Mouse (Mus musculus): Measurements from ENCODE around the gene Tubg1.

Gene Tubg1

DNA sequence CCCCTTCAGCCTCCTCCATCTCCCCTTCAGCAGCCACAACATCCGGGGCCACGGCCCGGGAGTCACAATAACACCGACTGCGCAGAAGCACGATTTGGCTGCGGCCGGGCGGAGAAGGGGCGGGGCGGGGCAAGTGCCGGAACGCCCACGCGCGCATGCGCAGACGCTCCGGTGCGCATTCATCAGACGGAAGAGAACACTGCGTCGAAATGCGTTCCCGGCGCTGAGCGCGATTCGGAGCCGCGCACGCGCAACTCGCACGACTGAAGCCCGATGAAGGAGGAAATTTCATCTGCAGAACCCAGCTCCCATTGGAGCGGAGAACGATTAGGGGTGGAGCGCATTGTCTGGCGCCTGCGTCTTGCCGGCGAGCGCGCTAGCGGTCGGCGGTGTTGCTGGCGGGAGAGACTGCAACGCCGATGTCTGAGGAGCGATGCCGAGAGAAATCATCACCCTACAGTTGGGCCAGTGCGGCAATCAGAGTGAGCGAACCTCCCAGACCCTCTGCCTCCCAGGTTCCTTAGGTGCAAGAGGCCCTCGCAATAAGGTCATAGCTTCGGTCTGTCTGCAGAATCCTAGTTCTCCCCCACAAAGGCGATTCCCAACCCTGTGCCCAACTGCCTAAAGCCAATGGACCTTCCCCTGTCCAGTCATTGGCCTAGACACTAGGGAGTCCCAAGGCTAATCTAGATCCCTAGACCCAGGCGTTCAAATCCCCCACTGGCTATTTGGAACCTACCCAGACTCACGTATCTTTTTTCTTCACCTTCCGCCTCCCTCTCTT, at the start of gene Tubg1, which contains the start of gene Retreg3:
Gene Tubg1 (plus strand): TSS at position 178 of the 784 bp plus-strand sequence.
Gene Retreg3 (minus strand): TSS at position 133 of the 784 bp plus-strand sequence.
- DNase-seq (ENCODE audit: low read depth in 2 of 2, low spot score in 2 of 2): peak; percentile 99

DNA sequence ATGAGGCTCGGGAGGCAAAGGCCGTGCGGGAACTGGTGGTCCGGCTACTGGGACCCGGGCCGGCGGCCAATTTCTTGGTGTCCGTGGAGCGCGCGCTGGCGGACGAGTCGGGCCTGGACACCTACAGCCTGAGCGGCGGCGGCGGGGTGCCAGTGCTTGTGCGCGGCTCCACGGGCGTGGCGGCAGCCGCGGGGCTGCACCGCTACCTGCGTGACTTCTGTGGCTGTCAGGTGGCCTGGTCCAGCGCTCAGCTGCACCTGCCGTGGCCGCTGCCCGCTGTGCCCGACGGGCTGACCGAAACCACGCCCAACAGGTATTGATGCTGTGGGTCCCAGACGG, 49.6 kb upstream of the Tubg1 start:
- DNase-seq (ENCODE audit: low read depth in 2 of 2, low spot score in 2 of 2): no peak

DNA sequence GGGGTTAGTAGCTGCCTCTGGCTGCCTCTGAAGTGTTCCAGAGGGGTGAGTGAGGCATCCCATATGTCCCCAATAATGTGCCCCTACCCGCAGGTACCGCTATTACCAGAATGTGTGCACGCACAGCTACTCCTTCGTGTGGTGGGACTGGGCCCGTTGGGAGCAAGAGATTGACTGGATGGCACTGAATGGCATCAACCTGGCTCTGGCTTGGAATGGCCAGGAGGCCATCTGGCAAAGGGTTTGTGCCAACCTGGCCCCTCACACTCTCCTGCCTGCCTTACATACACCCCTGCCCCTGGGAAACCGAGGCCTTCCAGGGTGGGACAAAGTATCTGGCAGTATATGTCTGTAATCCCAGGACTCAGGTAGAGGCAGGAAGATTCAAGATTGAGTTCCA, 48.8 kb upstream of the Tubg1 start:
- no peak for DNase-seq (ENCODE audit: low read depth in 2 of 2, low spot score in 2 of 2)

DNA sequence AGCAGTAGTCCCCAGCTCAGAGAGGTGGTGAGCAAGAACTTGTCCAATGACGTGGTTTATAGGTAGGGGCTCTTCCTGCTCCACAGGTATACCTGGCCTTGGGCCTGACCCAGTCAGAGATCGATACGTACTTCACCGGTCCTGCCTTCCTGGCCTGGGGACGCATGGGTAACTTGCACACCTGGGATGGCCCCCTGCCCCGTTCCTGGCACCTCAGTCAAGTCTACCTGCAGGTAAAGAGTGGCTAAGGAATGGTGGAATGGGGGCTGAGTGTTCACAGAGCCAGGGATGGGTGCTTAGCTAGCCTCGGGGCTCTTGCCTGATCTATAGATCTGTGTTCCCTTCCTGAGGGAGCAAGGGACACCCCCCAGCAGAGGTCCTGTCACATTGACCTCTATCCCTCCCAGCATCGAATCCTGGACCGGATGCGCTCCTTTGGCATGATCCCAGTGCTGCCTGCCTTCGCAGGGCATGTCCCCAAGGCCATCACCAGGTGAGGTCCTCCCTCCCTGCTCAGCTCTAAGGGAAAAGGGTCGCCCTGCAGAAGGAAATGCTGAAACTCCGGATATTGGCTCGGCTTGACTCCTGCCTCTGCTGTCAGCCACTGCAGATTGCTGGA, 47.8 kb upstream of the Tubg1 start:
- DNase-seq (ENCODE audit: low read depth in 2 of 2, low spot score in 2 of 2): no peak

DNA sequence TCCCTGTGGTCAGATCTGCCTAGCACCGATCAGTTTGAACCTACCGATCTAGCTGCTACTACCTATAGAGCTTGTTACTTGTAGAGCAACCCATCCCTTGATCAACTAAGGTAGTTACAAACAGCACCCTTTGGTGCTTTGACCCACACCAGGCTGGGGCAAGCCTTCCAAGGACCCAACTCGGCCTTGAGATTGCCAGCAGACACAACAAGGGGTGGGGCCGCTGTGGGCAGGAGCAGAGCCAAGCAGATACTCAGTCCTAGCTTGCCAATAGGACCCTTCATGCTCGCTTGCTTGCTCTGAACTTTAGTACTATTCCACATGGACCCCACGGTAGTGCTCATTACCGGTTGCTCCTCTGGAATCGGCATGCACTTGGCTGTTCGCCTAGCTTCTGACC, 41.6 kb upstream of the Tubg1 start, which contains the start of gene Hsd17b1:
Gene Hsd17b1 (plus strand): TSS at position 291 of the 400 bp plus-strand sequence.
- no peak for DNase-seq (ENCODE audit: low read depth in 2 of 2, low spot score in 2 of 2)

DNA sequence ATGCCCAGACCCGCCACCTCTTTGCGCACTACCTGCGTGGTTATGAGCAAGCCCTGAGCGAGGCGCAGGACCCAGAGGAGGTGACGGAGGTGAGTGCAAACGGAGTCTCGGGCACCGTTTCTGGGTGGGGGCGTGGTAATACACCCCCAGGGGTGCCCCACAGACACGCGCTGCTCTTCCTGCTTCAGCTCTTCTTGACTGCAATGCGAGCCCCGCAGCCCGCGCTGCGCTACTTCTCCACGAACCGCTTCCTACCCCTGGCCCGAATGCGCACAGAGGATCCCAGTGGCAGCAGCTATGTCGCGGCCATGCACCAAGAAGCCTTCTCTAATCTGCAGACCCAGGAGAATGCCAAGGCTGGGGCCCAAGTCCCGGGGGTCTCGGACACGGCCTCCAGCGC, 40.0 kb upstream of the Tubg1 start:
- DNase-seq (ENCODE audit: low read depth in 2 of 2, low spot score in 2 of 2): no peak

DNA sequence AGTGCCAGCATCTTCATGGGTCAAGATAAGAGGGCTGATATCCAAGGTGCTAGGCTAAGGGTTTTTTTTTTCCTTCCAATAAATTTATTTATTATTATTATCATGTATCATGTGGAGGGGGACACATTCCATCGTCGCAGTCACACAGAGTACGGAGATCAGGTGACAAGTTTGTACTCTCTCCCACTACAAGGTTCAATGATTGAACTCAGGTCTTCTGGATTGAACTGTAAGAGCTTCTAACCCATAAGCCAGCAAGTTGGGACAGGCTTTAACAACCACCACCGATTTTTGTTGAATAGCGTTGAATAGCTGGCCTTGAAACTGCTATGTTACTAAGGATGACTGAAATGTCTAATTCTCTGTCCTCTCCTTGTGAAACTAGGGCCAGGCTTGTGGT, 39.3 kb upstream of the Tubg1 start:
- no peak for DNase-seq (ENCODE audit: low read depth in 2 of 2, low spot score in 2 of 2)

DNA sequence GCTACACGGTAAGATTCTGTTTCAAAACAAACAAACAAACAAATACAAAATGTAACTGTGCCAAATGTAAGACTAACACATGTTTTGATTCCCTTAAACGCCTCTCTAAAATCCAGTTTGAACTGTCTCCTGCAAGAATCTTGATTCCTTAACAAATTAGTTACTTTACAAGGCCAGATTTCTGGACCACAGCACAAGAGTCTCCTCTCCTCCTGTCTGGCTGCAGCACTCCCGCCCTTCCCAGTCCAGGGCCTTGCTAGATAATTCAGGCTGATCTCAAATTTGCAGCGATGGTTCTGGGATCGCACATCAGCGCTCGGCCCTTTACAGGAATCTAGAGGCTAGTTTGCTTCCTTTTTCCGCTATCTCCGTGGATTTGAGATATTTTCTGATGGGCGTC, 38.1 kb upstream of the Tubg1 start:
- DNase-seq (ENCODE audit: low read depth in 2 of 2, low spot score in 2 of 2): no peak

DNA sequence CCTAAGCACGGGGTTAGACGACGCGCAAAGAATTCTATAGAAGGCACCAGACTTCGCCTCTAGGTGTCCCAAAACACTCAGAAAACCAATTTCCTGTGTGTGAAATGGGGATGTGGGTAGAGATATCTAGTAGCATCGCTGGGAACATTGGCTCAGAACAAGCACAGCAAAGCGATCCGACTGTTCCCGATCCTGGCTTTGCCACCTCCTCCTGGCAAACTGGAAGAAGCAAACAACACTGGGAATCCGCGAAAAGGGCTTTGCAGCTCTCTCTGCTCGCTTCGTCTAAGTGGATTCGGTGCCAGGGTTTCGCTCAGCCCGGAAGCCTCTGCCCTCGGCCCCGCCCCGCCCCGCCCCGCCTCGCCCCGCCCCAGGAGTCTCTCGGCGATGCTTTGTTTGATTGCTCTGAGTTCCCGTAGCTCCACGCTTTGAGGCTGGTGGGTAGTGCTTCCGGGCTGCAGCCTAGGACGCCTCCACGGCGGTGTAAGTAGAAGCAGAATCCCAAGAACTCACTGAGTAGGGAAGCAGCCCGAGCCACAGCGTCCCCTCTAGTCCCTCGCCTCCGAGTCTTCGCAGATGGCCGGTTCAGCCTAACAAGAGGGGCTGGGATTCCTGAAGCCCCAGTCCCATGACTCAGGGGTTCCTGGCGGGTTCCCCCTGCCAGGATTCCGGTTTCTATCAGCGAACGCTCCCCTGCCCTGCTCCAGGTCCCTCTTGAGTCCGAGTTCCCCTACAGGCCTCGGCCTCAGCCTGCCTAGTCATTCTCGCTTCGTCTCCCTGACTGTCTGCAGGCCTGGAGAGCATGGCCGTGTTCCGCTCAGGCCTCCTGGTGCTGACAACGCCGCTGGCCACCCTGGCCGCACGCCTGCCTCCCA, 37.3 kb upstream of the Tubg1 start, which contains the start of gene Coasy:
Gene Coasy (plus strand): TSS at position 358 of the 875 bp plus-strand sequence.
- DNase-seq (ENCODE audit: low read depth in 2 of 2, low spot score in 2 of 2): peak; percentile 70 to 79

DNA sequence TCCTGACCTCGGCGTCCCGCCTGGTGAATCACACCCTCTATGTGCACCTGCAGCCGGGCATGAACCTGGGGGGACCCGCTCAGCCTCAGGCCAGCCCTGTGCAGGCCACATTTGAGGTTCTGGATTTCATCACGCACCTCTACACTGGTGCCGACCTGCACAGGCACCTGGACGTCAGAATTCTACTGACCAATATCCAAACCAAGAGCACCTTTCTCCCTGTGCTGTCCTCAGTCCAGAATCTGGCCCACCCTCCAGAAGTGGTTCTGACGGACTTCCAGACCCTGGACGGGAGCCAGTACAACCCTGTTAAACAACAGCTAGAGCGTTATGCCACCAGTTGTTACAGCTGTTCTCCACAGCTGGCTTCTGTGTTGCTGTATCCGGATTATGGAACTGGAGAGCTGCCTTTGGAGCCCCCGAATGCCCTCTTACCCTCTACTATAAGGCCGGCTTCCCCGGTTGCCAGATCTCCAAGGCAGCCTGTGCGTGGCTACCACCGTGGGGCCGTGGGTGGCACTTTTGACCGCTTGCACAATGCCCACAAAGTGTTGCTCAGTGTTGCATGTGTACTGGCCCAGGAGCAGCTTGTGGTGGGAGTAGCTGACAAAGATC, 36.5 kb upstream of the Tubg1 start:
- no peak for DNase-seq (ENCODE audit: low read depth in 2 of 2, low spot score in 2 of 2)

DNA sequence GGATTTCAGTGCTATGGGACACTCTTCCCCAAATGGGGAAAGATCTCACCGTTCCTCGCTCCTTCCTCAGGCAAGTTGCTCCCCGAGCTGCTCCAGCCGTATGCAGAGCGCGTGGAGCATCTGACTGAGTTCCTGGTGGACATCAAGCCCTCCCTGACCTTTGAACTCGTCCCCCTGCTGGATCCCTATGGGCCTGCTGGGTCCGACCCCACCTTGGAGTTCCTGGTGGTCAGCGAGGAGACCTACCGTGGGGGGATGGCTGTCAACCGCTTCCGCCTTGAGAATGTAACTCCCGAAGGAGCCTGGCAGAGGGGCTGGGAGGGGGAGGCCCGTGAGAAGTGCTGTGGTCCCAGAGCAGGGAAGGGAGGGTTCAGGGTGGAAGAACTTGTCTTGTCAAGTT, 35.5 kb upstream of the Tubg1 start:
- no peak for DNase-seq (ENCODE audit: low read depth in 2 of 2, low spot score in 2 of 2)

DNA sequence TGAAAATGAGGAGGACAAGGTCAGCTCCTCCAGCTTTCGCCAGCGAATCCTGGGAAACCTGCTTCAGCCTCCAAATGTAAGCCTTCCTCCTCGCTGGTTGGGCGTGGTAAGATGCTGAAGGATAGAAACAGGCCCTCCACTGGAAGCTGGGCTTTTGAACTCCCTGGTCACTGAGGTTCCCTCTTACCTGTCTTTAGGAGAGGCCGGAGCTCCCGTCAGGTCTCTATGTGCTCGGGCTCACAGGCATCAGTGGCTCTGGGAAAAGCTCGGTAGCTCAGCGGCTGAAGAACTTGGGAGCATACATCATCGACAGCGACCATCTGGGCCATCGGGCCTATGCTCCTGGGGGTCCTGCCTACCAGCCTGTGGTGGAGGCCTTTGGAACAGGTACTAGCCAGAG, 34.9 kb upstream of the Tubg1 start:
- DNase-seq (ENCODE audit: low read depth in 2 of 2, low spot score in 2 of 2): no peak

DNA sequence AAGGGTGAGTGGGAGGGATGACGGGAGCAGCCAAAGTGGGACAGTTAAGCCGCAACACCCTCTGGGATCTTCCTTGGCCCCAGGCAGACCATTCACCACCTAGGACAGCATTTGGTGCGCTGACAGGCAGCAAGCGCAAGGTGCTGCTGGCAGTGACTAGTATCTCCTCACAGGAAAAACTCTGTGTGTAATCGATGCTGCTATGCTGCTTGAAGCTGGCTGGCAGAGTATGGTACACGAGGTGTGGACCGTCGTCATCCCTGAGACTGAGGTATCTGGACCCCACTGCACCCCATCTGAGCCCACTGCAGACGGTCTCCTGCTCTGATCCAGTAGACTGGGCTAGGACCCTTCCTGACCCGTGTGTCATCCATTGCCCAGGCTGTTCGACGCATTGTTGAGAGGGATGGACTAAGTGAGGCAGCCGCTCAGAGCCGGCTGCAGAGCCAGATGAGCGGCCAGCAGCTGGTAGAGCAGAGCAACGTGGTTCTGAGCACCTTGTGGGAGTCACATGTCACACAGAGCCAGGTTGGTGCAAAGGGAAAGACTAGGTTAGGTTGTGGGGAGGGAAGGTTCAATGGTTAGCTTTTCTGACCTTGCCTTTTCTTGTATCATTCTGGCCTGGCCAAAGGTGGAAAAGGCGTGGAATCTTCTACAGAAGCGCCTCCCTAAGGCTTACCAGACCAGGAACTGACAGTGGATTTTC, 34.0 kb upstream of the Tubg1 start:
- DNase-seq (ENCODE audit: low read depth in 2 of 2, low spot score in 2 of 2): no peak

DNA sequence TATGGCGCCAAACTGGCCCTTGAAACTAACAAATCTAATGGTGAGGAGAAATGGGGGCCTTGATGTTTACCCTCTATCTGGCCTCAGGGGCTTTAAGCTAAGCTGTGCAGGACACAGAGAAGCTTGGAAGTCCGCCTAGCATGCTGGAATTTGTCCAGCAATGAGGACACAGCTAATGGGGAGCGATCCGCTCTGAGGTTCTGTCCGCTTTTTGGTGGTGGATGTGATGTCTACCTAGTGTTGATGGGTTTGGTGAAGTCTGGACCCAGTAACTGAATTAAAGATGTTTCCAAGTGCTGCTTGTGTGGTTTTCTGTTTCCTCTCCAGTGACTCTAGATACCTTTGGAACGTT, 33.4 kb upstream of the Tubg1 start:
- DNase-seq (ENCODE audit: low read depth in 2 of 2, low spot score in 2 of 2): no peak

DNA sequence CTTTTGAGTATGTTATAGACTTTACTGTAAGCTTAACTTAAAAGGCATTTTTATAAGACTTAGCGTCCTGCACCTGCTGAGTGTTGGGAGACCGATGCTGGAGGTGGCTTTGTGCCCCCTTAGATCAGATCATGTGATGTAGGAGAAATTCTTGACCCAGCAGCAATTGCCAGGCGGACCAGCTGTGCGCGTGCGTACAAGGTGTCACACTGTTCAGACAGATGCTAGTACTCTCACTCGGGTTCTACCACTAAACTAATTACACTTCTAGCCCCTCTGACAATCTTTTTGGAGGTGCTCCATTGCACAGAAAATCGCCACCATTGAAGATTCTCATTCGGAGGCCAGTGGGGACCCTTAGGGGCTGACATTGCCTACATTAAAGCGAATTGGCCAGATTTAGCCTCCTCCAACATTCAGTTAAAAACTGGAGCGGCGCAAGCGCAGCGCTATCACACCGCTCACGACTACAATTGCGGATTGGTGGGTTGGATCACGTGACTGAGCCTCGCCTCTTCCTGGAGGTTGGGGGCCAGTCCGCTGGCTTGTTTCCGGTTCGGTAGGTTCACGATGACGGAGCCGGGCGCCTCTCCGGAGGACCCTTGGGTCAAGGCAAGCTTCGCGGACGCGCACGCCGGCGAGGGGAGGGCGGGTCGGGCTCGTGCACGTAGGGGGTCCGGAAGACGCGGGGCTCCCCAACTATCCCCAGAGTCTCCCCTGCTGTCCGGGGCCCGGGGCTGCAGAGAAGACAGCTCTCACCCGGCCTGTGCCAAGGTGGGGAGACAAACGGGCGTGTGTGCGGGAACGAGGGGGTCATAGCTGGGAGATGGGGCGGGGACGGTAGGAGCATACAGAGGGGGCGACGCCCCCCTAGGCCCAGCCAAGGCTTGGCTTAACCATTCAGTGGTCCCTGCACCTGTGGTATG, 32.7 kb upstream of the Tubg1 start, which contains the start of gene Mlx:
Gene Mlx (plus strand): TSS at position 522 of the 926 bp plus-strand sequence.
- peak; percentile 72 to 79 for DNase-seq (ENCODE audit: low read depth in 2 of 2, low spot score in 2 of 2)

DNA sequence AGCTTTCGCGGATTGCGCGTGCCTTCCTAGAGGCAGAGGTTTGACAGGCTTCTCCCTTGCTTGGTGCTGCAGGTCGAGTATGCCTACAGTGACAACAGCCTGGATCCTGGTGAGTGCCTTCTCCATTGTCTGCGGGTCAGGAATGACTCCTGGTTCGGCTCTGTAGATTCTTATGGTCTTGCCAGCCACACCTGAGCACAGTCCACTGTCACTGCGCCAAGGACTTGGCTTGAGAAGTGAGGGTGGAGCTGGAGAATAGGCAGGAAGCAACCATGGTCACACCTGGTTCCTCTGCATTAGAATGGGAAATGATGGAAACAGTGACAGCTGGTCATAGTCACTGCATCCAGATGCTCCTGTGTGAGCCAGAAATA, 32.1 kb upstream of the Tubg1 start:
- no peak for DNase-seq (ENCODE audit: low read depth in 2 of 2, low spot score in 2 of 2)

DNA sequence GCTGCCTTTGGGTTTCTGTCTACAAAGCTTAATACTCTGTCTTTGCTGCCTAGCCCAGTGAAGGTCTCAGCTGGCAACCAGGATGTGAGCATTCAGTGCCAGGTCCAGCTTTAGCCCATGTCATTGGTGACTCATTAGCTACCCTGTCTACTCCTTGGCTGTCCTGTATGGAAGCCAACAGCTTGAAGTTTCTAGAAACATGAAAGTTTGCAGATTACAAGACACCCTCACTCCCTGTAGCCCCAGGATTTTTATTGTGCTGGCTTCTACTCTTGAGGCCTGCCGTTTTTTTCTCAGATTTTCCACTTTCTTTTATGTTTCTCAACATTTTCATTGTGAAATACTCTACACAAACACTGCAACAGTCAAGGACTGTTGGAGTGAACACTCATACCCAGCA, 29.8 kb upstream of the Tubg1 start:
- no peak for DNase-seq (ENCODE audit: low read depth in 2 of 2, low spot score in 2 of 2)

DNA sequence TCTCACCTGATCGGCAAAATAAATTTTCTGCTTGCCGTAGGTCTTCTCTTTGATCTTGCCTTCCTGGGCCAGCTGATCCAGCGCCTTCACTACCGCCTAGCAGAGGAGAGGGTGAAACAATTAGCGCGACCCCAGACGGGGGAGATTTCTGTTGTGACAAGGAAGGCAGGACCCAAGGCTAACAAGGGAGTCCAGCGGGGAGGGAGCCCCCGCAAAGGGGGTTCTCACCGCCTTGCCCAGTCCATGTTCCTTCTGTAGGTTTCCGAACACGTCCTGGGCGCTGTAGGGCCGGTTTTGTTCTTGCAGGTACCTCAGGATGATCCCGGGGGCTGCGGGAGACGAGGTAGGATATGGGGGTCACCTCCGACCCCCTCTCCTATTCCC, 24.8 kb upstream of the Tubg1 start:
- no peak for DNase-seq (ENCODE audit: low read depth in 2 of 2, low spot score in 2 of 2)

DNA sequence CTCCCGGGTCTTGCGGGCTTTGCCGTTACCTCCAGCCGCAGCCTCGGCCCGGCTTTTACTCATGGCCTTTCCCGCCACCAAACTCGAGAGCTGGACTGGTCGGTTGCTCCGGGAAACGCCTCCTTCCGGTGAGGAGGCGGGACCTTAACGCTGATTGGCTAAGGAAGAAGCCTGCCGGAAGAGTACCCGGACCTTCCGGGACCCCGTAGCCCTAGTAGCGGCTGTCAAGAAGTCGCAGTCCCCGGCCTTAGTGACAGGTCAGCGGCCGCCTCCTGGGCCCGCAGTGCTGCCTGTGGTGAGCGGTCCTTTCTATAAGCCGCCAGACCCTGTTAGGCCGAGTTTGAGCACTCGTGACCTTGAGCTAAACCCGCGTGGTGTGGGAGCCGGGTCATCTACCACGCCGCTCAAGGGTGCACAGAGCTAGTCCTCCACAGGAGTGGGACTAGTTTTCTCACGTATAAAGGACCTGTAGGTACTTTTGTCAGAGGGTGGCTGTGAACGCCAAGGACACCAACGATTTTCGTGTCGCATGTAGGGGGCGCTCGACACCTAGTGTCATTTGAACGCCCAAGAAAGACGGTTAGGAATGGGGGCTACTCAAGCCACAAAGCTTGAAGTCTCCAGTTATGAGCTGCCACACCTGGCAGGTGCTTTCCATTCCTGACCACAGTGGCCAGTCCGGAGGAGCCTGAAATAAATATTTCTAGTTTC, 24.3 kb upstream of the Tubg1 start, which contains the start of gene Psmc3ip:
Gene Psmc3ip (minus strand): TSS at position 123 of the 711 bp plus-strand sequence.
- peak; percentile 72 to 83 for DNase-seq (ENCODE audit: low read depth in 2 of 2, low spot score in 2 of 2)
